8 mouse cellular contexts compared by ENCODE assay signal in the genomic region with DNA sequence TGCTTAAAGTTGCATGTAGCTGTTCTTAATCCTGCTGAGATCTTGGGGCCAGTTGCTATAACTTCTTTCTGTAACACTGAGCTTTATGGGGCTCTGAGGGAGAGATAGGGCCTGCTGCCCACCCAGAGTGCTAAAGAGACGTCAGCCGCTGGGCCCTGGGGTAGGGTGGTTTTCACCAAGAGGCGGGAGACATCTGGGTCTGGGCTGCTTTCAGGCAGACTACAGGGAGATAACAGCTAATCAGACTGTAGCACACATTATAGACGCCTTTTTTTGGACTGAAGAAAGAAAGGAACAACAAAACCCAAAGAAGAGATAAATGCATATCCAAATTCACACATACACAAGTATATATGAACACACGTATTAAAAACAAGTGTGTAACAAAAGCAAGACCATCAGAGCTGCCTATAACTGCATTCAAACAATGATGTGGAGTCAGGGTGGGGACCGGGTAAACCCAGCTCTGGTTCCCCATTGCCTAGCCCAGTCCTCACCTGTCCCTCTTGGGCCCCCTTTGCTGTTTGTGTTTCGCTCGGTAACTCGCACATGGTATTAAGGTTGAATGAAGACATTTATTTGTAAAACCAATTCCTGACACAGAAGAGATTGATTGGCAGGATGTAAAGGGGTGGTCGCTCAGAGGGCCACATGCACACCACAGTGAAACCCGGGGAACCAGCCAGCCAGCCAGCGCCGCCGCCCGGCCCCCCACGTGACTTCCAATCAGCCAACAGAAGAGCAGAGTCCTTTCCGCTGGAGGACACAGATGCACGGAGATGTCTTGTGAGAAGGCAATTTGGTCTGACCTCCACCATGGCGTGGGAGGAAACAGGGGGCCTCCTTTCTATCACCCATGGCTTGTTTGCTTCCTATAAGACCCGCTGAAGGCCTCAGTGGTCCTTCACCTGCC. TPM values are rescaled to one million over a fixed set of nuclear protein-coding genes. Genes with fewer than 3 reads are reported as not detected.
DNase-seq lines count a peak whose midpoint lies in the region; ATAC-seq and TF ChIP-seq lines count a peak whose summit lies in the region.

No protein-coding gene starts in this region.

- no peak for TF ChIP-seq POLR2A in brain, embryonic 14.5 days (IDR thresholded peaks at IDR 0.05; ENCODE audit: borderline replicate concordance, extremely low read depth, insufficient read depth, insufficient read length, poor library complexity, severe bottlenecking)

- DNase-seq in heart, embryonic 10.5 days (ENCODE audit: low spot score), result peak; percentile 96
- DNase-seq in heart, adult 9 months (ENCODE audit: low spot score in 2 of 2), result no peak
- peak; percentile 88 for DNase-seq in brain, embryonic 14.5 days (ENCODE audit: low read depth)
- DNase-seq in heart, postnatal 0 days (ENCODE audit: low spot score), result no peak
- DNase-seq in kidney, postnatal 4 days, result peak; percentile 72 to 82
- DNase-seq in midbrain, embryonic 14.5 days, result peak; percentile 76
- peak; percentile 51 for DNase-seq in thymus, postnatal 25 days
- no peak for DNase-seq in right cerebral cortex, postnatal 25 days

- peak; percentile 76 for ATAC-seq in heart, postnatal 0 days (ENCODE audit: insufficient read depth, low read depth)
- peak; percentile 85 for ATAC-seq in midbrain, embryonic 14.5 days (ENCODE audit: low FRiP score, low TSS enrichment)

- no peak overlapping the region for H3K9ac ChIP-seq in heart, postnatal 0 days (replicated peaks; ENCODE audit: low read depth, low read length)
- H3K9ac ChIP-seq in midbrain, embryonic 14.5 days (replicated peaks; ENCODE audit: low read length), result peak overlapping the region; percentile 43; the same call in 1 of the 2 replicates

- WGBS in heart, embryonic 10.5 days, result 18% methylated on average over 20 of the region's 20 CpGs
- WGBS in heart, postnatal 0 days, result 34% methylated on average over 20 of the region's 20 CpGs
- WGBS in midbrain, embryonic 14.5 days, result 39% methylated on average over 20 of the region's 20 CpGs

- H3K27me3 ChIP-seq in heart, embryonic 10.5 days (ENCODE audit: insufficient read depth, poor library complexity, severe bottlenecking), result no peaks in the 10 kb centered on the region
- H3K27me3 ChIP-seq in heart, postnatal 0 days (ENCODE audit: control insufficient read depth, insufficient read depth, low read length), result no peaks in the 10 kb centered on the region
- no peaks in the 10 kb centered on the region for H3K27me3 ChIP-seq in midbrain, embryonic 14.5 days (ENCODE audit: control insufficient read depth, insufficient read depth, low read length)

- peaks cover 63% of the 10 kb centered on the region for H3K4me1 ChIP-seq in heart, embryonic 10.5 days
- H3K4me1 ChIP-seq in heart, postnatal 0 days (ENCODE audit: control insufficient read depth, insufficient read depth), result peaks cover 8% of the 10 kb centered on the region; the same call in 1 of the 2 replicates
- H3K4me1 ChIP-seq in midbrain, embryonic 14.5 days (ENCODE audit: control insufficient read depth, insufficient read depth, low read length), result peaks cover 15% of the 10 kb centered on the region

- peak overlapping the region; percentile 48 for H3K4me3 ChIP-seq in heart, embryonic 10.5 days
- H3K4me3 ChIP-seq in heart, postnatal 0 days (ENCODE audit: low read depth, low read length), result no peak overlapping the region
- H3K4me3 ChIP-seq in midbrain, embryonic 14.5 days (replicated peaks; ENCODE audit: low read depth, low read length), result peak overlapping the region; percentile 14; the same call in 1 of the 2 replicates

- H3K9me3 ChIP-seq in heart, embryonic 10.5 days, result no peaks in the 10 kb centered on the region
- no peaks in the 10 kb centered on the region for H3K9me3 ChIP-seq in heart, postnatal 0 days (replicated peaks; ENCODE audit: control insufficient read depth, low read length)
- no peaks in the 10 kb centered on the region for H3K9me3 ChIP-seq in midbrain, embryonic 14.5 days (ENCODE audit: control insufficient read depth, low read length)

- H3K36me3 ChIP-seq in heart, embryonic 10.5 days, result no peaks in the 10 kb centered on the region
- H3K36me3 ChIP-seq in heart, postnatal 0 days (replicated peaks; ENCODE audit: control insufficient read depth, insufficient read depth, low read length), result no peaks in the 10 kb centered on the region
- H3K36me3 ChIP-seq in midbrain, embryonic 14.5 days (ENCODE audit: control insufficient read depth, insufficient read depth, low read length), result no peaks in the 10 kb centered on the region

- TF ChIP-seq EP300 in heart, postnatal 0 days (IDR thresholded peaks at IDR 0.05; ENCODE audit: low read depth), result no peak

- peak overlapping the region; percentile 46 for H3K4me2 ChIP-seq in heart, postnatal 0 days (ENCODE audit: low read depth, low read length)
- H3K4me2 ChIP-seq in midbrain, embryonic 14.5 days (ENCODE audit: low read length), result peak overlapping the region; percentile 50

- TF ChIP-seq CTCF in brain, embryonic 14.5 days (IDR thresholded peaks at IDR 0.05; ENCODE audit: borderline replicate concordance, extremely low read depth, insufficient read depth, insufficient read length), result no peak
- TF ChIP-seq CTCF in heart, postnatal 0 days (IDR thresholded peaks at IDR 0.05; ENCODE audit: low read depth), result no peak

- H3K27ac ChIP-seq in heart, embryonic 10.5 days, result peak overlapping the region; percentile 92
- no peak overlapping the region for H3K27ac ChIP-seq in heart, postnatal 0 days (ENCODE audit: low read depth)
- peak overlapping the region; percentile 81 for H3K27ac ChIP-seq in midbrain, embryonic 14.5 days (replicated peaks; ENCODE audit: low read depth, low read length)

RNA-seq across cellular contexts. Expression of gene Serp2, which starts 24.2 kb away (rescaled TPM):
- 25.3 and 27.0 TPM in 2 replicates for polyA plus RNA-seq in heart, embryonic 10.5 days (2016; fragmentation: Nextera tagmentation; extraction: Ambion mirVana)
- 115 and 121 TPM in 2 replicates for polyA plus RNA-seq in brain, embryonic 14.5 days (2012; rRNA removed)
- total RNA-seq in heart, postnatal 0 days (2014; rRNA removed; ENCODE audit: low replicate concordance), result 0.54 and 7.2 TPM in 2 replicates
- 2.3 and 3.1 TPM in 2 replicates for polyA plus RNA-seq in heart, postnatal 0 days (2015; fragmentation: Nextera tagmentation; extraction: Ambion mirVana)
- 153 and 230 TPM in 2 replicates for polyA plus RNA-seq in midbrain, embryonic 14.5 days (2014; fragmentation: Nextera tagmentation; extraction: Ambion mirVana)

Comparison
In these comparisons a context has a peak if more than half of its experiments do, and no peak if none do; other contexts are left out.
1. DNase-seq: peak in heart, embryonic 10.5 days (single experiment), brain, embryonic 14.5 days (single experiment), kidney, postnatal 4 days (2 of 2), midbrain, embryonic 14.5 days (single experiment) and thymus, postnatal 25 days (single experiment); none in heart, adult 9 months (0 of 2), heart, postnatal 0 days (single experiment) and right cerebral cortex, postnatal 25 days (single experiment).